Mouse (Mus musculus) left cerebral cortex, postnatal 36 days (tissue): ENCODE measurements at regions not wholly inside any gene's neighbourhood (a gene's known extent, or its start where the extent isn't known, plus 50 kb on each side); places are given as distances from the start of the nearest gene placed in this dataset.

Experiments
- DNase-seq, 2 experiments: peaks; one replicate each; pipeline ENCODE4 v3.0.0; 2021 to 2022; ENCODE audit warnings: low spot score in 2 of 2, mixed read lengths in 1 of 2
- intact Hi-C: fragments of 180-260 bp; cut with DNase I; formaldehyde crosslinking; loops from one replicate; pipeline ENCODE4 v1.15.1; 2025

- intact Hi-C loops, result no loop called here
- DNase-seq, result no peak
Observed at GRCm38 (mm10) chr1:18849038-18849437, 253.8 kb upstream of the Tfap2d start.

DNA sequence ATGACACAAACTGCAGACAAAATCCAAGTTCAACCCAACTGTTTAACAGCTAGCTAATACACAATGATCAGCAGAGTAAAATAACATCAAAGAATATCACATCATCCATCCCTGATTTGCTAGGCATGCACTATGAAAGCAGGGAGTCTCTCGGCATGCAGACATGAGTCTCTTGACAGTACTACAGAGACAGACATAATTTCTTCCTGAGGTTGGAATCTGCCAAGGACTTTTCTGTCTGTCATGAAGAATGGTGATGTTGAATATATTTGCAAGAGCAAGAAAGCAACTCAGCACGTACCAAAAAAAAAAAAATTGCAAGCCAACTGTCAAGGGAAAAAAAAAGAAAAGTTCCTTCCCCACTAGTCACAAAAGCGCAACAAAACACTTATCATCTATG is 245.4 kb upstream of the Tfap2d start:
- intact Hi-C loops, result no loop called here
- no peak for DNase-seq

DNA sequence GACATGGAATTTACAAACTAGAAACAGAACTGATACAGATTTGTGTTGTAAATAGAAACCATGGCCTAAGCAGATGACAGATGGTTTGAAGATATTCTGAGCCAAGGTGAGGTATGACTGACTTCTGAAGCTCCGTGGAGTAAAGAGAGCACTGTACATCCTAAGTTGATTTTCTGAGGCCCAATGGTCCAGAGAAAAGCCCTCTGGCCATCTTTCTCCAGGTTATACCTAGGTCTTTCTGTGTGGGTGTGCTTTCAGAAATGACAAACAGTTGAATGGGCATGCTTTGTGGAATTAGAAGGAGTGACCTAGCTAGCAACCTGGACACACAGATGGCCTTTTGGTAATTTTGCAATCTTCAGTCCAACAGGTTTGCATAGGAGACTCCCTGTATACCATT is 199.6 kb upstream of the Tfap2d start:
- DNase-seq, result no peak
- intact Hi-C loops, result no loop called here

DNA sequence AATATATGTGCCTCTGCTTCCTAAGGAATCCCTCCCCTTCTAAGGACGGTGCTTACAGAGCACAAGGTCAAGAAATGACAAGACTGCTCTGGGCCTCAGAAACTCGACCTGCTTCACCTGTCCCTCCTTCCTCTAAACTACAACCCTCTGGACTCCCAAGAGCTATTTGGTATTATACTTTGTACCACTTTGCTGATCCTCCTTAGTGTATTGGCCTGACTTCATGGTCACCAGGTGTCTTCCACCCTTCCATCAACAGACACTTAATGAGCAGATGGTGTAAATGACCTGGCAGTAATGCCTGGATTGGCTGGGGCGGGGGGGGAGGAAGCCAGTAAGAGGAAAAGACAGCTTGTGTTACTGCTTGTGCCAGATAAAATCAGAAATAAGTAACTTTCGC is 199.1 kb upstream of the Tfap2d start:
- DNase-seq, result no peak
- intact Hi-C loops, result no loop called here

DNA sequence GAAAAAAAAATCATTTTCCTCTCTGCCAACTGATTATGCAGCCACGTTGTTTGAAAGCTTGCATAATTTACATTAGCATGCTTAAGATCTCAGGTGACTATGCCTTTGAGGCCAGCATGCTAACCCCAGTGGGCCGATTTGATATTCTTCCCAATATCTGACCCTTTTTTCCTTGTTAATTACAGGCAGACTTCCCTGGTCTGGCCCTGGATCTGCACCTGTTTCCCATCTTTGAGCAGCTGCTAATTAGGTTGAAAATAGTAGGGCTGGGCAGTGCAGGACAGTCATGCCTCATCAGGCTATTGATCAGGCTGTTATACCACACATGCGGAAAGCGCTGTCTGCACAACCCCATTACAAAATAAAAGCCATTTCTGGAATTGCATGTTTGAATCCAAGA is 191.2 kb upstream of the Tfap2d start:
- DNase-seq, result no peak

DNA sequence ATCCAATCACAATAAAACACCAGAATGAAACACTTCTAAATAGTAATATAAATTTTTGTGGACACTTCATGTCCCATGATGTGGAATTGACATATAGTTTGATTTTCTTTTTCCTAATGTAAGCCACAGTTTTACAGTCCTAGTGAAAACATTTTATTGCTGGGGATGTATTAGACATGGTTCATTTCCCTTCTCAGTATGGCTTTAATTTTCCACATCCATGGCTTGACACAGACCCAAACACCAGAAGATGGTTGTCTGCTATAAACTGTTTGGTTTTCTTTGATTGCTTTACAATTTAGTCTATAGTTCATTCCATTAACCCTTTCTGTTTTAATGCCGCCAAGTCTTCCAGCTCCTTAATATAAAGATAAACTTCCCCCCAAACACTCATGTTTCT is 146.5 kb upstream of the Tfap2d start:
- no peak for DNase-seq
- intact Hi-C loops, result no loop called here

More for the DNA sequence above, 191.2 kb upstream of the Tfap2d start:
- intact Hi-C loops, result no loop called here

DNA sequence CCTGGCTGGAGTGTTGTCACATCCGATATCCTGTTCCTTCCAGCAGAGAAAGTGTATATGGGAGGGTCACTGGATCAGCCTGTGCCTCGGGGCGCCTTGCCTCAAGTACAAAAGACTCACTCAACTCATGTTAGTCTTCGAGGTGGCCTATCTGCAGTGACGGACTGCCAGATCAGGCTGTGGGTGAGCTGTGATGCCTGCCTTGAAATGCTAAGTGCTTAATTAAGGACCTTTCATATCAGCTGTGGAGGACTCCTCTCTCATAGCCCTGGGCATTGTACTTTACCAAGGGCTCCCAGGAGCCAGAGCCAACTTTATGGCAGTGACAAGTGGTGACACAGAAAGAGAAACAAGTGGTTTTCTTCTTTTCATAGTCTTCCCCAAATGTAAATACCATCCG is 145.8 kb upstream of the Tfap2d start:
- no peak for DNase-seq
- intact Hi-C loops, result no loop called here

DNA sequence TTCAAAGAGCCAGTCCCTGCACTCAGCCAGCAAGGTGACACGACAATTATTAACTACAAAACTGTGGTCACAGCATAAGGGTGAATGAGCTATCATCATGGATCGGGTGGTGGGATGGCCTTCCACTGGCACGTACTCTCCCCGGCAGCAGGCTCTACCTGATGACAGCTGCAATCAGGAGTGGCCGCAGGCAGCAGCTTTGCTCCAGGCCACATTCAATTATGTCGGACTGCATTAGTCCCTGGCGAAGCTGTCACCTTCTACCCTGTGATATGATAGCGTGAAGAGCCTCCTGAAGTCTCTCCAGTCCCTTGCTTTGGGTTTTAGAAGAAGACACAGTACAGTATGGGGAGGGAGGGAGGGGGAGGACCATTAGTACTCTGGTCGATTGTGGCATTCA is 141.4 kb upstream of the Tfap2d start:
- no peak for DNase-seq
- intact Hi-C loops, result no loop called here

DNA sequence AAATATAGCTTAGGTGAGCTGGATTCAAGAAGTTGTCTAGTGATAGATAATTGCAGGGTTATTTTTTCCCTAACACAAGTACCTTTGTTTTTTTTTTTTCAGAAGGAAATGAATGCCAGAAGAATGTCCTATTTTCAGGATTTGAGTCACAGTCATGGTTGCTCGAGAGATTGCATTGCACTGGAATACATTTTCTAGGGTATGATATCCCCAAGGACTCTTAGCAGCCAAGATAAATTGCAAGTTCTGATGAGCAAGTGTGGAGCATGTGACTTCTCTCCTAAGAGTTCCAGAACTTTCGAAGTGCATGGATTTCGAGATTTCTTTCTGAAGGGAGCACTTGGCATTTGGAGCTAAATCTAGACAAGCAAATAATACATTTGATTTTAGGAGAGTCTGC is 140.9 kb upstream of the Tfap2d start:
- intact Hi-C loops, result no loop called here
- no peak for DNase-seq

- no peak for DNase-seq
- intact Hi-C loops, result no loop called here
Observed at GRCm38 (mm10) chr1:18968935-18969334, 133.9 kb upstream of the Tfap2d start.

GRCm38 (mm10) chr1:18970173-18970572 is 132.6 kb upstream of the Tfap2d start:
- no peak for DNase-seq
- intact Hi-C loops, result no loop called here

DNA sequence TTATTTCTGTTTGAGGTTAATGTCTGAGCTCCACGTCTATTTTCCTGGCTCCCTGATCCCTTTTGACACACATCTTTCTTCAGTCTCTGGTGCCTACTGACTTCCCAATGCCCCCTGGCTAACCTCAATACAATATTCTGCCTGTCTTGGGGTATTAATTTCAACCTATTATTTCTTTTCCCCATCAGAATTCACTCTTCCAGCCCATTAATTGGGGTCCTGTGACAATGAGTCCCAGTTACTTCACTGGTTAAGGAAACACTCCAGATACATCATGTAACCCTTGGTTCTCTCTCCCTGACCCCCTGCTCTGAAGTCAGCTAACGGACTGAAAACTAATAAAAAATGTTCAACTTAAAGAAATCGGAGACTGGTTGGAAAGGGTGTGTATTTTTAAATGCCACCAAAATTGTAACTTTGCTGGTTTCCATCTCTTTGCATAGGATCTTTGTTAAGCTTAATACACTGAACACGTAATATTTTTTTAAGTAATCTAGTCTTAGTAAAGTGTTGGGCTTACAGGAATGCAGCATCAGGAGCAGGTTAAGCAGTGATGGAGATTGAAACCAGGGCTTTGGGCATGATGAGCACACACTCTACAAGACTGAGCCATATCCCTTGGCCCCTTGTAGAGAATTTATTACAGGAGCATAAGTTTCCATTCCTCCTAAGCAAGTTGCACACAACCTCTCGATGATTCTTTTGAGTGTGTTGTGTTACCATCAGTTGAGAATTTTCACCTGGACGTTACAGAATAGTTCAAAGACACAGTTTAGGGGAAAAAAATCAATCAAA is 128.8 kb upstream of the Tfap2d start:
- intact Hi-C loops, result no loop called here
- no peak for DNase-seq

- intact Hi-C loops, result loop anchor here (5.0 kb wide), 1 partner anchor 132 kb away; no protein-coding TSS in a partner anchor
- no peak for DNase-seq
Observed at GRCm38 (mm10) chr1:18974860-18975439, 127.9 kb upstream of the Tfap2d start.

DNA sequence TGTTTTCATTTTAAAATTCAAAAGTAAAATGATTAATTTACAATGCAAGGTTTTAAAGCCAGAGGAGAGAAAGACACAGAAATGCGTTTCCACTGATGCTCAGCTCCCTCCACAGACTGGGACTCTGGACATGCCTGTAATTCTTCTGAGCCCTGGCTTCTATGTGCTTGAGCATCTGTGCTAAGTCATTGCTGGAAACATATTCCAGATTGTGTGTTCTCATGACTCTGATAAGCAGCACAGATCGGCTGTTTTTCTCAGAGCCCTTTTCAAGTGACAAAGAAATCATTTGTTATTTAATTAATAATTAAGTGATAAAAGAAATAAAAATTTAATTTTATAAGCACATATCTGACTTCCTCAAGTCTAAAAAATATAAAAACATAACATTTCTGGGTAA is 127.3 kb upstream of the Tfap2d start:
- no peak for DNase-seq
- intact Hi-C loops, result loop anchor here (5.0 kb wide), 1 partner anchor 132 kb away; no protein-coding TSS in a partner anchor

DNA sequence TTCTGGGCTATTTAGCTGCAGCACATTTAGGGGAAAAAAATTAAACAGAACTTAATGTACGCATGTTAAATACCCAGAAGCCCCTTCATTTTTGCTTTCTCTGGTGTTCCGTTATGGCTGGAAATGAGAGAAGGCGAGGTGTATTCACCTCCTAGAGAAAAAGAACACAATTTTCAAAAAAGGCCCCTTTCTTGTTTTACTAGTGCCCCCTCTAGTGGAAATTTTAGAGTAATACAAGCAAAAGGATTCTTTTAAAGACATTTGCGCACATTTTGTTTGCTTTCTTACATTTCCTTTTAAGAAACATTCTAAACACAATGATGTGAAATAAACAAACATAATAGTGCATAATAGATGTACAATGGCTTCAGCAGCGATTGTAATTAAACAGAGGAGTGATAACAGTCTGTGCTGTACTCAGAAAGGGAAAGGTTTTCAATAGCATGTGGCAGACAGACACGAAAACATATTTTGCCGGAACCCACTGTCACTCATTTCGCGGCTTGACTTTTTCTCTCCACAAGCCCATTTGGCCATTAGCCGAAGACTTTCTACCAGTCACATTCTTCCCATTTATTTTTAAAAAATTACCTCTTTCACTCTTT is 126.0 kb upstream of the Tfap2d start:
- DNase-seq, result no peak
- intact Hi-C loops, result loop anchor here (2.0 to 5.0 kb wide), 2 partner anchors 130 to 616 kb away; no protein-coding TSS in a partner anchor

DNA sequence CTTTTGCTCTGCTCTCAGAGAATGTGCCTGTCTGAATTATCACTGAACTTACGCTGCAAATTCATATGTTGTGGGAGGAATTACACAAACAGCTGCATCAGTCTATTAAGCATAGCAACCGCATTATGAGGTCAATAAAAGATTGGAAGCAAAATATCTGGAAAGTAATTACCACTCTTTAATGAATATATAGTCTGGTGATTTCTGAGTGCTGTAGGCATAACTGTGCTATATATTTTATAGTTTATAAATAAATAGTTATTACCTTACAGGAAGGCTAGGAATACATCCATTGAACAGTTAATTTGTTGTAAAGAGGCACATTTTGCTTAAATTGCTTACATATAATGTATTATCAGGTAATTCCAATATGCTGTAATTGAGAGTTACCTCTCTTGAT is 123.7 kb upstream of the Tfap2d start:
- intact Hi-C loops, result loop anchor here (5.0 kb wide), 1 partner anchor 128 kb away; no protein-coding TSS in a partner anchor
- no peak for DNase-seq

DNA sequence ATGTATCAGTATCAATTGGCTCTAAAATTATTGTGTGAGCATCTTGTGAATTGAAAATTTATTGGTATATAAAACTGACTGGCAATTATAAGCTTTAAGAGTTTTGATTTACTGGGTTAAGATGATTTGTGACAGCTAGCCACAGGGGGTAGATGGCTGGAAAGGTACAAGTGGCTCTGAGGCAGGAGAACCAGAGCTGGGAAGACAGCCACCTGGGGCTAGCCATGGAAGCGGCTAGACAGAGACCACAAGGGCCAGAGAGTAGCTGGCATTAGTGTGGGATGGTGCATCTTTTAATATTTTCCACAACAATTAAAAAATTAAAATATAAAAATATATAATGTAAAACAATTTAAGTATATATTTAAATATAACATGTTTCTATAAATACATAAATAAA is 86.0 kb upstream of the Tfap2d start:
- intact Hi-C loops, result no loop called here
- DNase-seq, result no peak
